Mouse (Mus musculus): Measurements from ENCODE around the gene Cks1b.

Gene Cks1b

DNA sequence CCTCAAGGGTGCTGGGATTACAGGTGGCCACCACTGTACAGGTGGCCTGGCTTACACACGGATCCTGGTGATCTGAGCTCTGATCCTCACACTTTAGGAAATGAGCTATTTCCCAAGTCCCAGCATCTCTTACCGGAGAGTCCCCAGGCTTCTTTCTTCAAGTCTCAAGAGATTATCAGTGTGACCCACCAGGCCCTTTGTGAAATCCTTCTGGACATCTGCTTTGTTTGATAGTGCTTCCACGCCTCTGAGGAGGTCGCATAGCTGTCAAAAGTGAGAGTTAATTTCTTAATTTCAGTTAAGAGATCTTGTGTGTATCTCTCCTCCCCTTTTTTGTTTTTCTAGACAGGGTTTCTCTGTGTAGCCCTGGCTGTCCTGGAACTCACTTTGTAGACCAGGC lies 7.7 kb upstream of the Cks1b start:
- in situ Hi-C loops (cut with MboI): no loop called here

GRCm38 (mm10) chr3:89425141-89425525 lies 7.0 kb upstream of the Cks1b start:
- in situ Hi-C loops (cut with MboI): no loop called here

- in situ Hi-C loops (cut with MboI): no loop called here
These were observed 6.4 kb upstream of the Cks1b start for GRCm38 (mm10) chr3:89424416-89425140.

- in situ Hi-C loops (cut with MboI): no loop called here
These were observed 4.5 kb upstream of the Cks1b start for GRCm38 (mm10) chr3:89422556-89423205.

- in situ Hi-C loops (cut with MboI): no loop called here
These were observed 3.8 kb upstream of the Cks1b start for GRCm38 (mm10) chr3:89421810-89422473.

GRCm38 (mm10) chr3:89421002-89421774 lies 3.0 kb upstream of the Cks1b start:
- in situ Hi-C loops (cut with MboI): no loop called here

DNA sequence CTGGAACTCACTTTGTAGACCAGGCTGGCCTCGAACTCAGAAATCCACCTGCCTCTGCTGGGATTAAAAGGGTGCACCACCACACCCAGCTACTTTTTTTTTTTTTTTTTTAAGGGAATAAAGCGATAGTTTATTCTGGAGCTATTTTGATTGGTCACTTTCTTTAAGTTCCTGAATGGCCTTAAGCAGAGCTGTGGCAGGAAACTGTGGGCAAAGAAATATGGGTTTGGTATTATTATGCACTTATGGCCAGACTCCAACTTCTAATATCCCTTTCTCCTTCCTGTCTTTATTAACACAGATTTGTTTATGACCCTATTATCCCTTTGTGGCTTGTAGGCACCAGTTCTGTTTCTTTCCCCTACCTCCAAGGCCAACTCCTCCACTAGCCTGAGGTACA lies 2.2 kb upstream of the Cks1b start:
- in situ Hi-C loops (cut with MboI): no loop called here

DNA sequence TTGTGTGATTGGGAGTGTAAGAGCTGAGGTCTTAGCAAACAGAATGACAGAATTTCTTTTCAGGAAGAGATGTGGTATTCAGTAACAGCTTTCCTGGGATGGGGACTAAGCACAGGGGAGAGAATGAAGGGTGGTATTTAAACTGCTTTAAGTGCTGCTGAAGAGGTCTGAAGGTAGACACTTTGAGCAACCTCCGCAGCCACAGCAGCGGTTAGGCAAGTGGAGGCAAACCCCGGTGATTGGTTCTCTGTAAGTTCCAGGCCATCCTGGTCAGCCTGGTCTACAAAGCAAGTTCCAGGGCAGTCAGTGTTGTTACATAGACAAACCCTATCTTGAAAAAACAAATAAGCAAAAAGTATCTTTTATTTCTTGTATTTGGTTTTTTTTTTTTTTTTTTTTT lies 1.8 kb upstream of the Cks1b start:
- in situ Hi-C loops (cut with MboI): no loop called here

- in situ Hi-C loops (cut with MboI): no loop called here
These were observed 1.4 kb upstream of the Cks1b start for GRCm38 (mm10) chr3:89419571-89419970.

DNA sequence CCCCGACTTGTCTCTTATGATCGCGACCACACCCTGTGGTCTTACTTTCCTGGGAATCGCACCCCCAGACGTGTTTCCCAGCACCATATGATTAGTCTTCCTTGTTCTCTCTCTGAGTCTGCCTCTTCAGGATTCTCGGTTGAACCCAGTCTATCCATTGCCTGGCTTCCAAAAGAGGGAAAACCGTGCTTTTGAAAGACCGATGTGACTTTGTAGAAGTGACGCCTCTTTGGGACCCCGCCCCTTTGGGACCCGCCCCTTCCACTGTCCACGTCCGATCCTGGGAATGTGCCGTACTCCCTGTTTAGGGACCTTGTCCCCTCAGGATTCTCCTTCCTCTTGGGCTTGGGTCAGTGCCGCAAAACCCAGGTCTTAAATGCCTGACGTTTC lies 673 bp upstream of the Cks1b start:
- in situ Hi-C loops (cut with MboI): no loop called here

DNA sequence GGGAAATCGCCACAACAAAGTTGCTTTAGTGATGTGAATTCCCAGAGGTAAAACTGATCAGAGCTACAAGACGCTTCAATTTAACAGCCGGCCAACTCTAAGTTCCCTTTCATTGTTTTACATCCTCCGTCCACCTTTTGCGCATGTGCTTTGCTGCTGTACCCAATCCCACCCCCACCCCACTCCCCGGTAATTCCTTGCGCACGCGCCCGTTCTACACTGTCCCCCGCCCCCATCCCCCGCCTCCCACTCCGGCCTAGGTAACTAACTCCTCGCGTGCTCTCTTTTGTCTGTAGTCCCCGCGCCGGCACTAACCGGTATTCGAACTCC lies 378 bp downstream of the Cks1b start:
- in situ Hi-C loops (cut with MboI): no loop called here

DNA sequence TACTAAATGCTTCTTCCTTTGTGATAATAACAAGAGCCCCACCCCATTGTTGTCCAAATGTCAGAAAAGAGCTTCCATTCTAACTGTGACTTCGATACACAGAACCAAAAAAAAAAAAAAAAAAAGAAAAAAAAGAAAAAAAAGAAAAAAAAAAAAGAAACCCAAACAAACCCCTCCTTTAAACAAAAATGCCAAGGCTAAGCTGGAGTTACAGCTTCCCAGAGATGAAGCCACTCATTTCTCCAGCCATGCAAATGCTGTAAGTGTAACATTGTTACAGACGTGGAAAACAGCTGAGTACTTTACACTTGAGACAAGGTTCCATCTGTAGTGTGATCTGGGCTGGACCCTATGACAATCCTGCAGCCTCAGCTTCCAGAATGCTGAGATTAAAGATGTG lies 1.1 kb downstream of the Cks1b start:
- in situ Hi-C loops (cut with MboI): no loop called here

- in situ Hi-C loops (cut with MboI): no loop called here
These were observed 2.0 kb downstream of the Cks1b start for GRCm38 (mm10) chr3:89416158-89416557.

GRCm38 (mm10) chr3:89411490-89412393 lies 6.4 kb downstream of the Cks1b start, which contains the start of gene Flad1:
Gene Flad1 (minus strand): TSS chr3:89411870.
- in situ Hi-C loops (cut with MboI): no loop called here

GRCm38 (mm10) chr3:89410864-89411263 lies 7.3 kb downstream of the Cks1b start:
- in situ Hi-C loops (cut with MboI): no loop called here

GRCm38 (mm10) chr3:89409701-89410100 lies 8.5 kb downstream of the Cks1b start:
- in situ Hi-C loops (cut with MboI): no loop called here

DNA sequence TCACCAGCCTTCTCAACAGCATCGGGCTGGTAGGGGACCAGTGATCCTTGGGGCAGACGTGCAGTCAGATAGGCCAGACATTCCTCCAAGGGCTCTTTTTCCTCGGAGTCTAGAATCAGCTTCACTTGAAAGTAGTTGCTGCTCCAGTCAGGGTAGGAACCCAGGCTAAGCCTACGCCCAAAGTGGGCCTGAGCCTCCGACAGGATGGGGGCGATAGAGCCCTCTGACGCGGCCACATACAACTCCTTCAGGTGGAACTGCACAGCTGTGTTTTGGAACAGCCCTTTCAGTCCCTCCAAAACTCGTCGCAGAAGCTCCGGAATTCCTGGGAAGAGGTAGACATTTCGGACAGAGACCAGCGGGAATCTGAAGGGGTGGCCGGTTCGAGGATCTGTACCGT lies 9.7 kb downstream of the Cks1b start:
- in situ Hi-C loops (cut with MboI): no loop called here

DNA sequence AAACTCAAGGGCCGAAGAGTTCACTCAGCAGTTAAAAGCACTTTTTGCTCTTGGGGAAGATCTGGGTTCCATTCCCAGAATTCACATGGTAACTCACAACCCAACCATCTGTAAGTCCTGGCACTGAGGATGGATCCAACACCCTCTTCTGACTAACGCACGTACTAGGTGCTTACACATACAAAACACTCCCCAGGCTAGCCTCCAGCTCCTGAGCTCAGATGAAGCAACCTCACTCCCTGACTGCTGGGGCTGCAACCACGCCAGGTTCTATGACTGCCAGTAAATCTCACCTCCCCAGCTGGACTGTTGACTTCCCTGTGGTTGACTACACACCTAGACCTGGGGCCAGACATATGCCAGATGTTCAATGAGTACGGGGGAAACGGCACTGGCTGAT lies 11.3 kb downstream of the Cks1b start:
- in situ Hi-C loops (cut with MboI): no loop called here

DNA sequence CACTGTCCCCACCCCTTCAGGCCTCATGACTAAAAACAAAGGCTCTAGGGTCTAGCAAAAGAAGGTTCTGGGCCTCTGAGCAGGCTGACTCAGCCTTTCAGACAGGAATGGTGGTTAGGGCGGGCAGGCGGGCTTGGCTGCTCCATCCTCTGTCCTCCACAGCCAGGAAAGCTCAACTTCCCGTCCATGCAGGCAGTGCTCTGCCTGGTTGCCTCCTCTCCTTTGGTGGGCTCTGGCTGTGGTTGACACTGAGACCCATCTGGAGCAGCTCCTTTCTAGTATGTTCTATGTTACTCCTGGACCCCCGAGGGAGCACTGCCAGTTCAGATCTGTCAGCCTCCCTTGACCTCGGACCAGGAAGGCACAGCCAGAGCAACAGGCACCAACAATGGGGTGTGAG lies 15.5 kb downstream of the Cks1b start, which contains the start of gene Lenep:
Gene Lenep (minus strand): TSS at position 101 of the 400 bp plus-strand sequence.
- in situ Hi-C loops (cut with MboI): no loop called here

GRCm38 (mm10) chr3:89401329-89401728 lies 16.9 kb downstream of the Cks1b start:
- in situ Hi-C loops (cut with MboI): no loop called here

DNA sequence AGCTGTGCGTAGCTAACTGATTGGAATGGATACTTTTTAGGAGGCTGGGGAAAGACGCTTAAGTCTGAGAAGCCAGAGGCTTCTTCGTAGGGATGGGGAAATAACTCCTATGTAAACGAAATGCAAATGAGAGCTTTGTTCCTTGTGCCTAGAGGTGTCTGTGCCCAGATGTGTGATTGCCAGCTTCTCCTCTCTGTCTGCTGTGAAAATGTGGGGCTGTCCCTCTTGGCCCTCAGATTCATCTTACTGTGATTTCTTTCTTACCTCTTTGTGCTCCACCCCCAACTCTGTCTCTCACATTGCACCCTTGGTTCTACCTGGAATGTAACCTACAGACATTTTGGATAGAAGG lies 21.6 kb downstream of the Cks1b start:
- in situ Hi-C loops (cut with MboI): no loop called here

Measured in mature B cell (primary cell).